Mouse (Mus musculus) heart, postnatal 4 days (tissue): ENCODE results near the gene Amotl2. TPM values are rescaled to one million over a fixed set of nuclear protein-coding genes. Genes with fewer than 3 reads are reported as not detected.

Experiments
- DNase-seq: peaks from one replicate; pipeline ENCODE4 v3.0.0; 2021
- total RNA-seq, 2 experiments: library from RNA; stranded (reverse); gene quantifications; 2 replicates each; pipeline ENCODE4 v1.2.3; 2021

Gene Amotl2
- total RNA-seq, 2 experiments from 2014 or later = 90.0 to 91.6 TPM

DNA sequence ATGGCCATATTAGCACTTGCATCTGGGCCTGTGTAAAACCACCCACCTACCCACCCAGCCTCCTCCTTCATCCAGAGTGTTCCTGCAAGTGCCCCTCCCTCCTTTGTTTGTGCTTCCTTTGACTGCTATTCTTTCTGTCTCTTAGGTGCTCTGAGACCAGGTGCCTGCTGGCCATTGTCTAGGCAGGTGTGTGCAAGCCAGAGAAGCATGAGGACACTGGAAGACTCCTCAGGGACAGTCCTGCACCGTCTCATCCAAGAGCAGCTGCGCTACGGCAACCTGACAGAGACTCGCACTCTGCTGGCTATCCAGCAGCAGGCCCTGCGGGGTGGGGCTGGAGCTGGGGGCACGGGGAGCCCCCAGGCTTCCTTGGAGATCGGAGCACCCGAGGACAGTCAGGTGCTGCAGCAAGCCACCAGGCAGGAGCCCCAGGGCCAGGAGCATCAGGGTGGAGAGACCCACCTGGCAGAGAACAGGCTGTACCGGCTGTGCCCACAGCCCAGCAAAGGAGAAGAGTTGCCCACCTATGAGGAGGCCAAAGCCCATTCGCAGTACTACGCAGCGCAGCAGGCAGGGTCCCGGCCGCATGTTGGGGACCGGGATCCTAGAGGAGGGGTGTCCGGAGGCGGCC is 3.6 kb downstream of the Amotl2 start:
- DNase-seq = no peak

DNA sequence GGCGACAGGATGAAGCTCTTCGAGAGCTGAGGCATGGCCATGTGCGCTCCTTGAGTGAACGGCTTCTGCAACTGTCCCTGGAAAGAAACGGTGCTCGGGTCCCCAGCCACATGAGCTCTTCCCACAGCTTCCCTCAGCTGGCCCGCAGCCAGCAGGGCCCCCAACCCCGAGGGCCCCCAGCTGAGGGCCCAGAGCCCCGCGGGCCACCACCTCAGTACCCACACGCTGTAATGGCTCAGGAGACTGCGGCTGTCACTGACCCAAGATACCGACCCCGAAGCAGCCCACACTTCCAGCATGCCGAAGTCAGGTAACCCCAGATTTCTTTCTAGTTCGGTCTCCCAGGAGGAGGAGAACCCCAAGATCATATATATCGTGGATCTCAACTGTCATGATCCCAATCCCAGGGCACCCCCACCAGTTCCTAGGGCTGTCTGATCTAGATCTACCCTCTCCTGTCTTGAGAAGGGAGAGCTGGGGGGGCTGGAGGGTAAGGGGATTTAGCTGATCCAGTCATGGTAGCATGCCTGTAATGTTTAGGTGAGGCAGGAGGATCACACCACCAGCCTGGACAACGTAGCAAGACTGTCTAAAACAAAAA is 4.2 kb downstream of the Amotl2 start:
- no peak for DNase-seq

GRCm38 (mm10) chr9:102721406-102721978 is 5.0 kb downstream of the Amotl2 start:
- DNase-seq = no peak

DNA sequence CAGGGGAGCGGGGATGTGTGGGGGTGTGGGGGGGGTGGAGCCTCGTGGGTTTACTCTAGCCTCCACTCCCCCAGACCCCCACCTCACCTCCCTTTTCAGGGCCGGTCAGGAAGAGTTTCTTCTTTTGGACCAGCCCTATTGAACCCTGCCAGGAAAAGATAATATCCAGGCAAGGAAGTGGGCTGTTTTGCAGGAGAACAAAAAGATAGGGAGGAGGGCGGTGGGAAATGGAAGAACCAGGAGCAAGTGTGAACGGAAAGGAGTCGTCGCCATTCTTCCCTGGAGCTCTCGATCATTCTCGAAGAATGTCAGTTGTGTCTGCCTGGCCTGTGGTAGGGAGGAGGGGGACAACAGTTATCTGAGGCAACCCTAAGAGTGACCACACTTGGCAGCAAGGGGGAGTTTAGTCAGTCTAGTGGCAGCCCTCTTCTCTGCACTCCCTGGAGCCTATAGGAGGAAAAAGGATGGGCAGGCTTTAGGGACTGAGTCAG is 5.6 kb downstream of the Amotl2 start:
- peak; percentile 43 for DNase-seq

DNA sequence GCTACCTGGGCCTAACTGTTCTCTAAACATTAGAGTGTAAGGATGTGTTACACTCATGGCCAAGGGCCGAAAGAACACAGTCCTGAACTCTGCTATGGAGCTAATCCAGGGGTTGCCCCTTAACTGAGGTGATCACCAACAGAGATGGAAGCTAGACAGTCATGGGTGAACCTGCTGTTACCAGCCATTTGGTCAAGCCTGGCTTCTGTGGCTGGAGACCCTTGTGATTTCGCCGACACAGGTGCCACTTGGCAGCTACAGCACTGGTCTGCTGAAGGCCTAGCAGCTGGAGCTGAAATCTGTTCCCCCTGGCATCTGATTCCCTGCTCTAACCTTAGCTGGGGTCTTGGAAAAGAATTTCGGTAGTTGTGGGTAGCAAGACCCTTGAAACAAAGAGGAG is 6.3 kb downstream of the Amotl2 start:
- DNase-seq = no peak

DNA sequence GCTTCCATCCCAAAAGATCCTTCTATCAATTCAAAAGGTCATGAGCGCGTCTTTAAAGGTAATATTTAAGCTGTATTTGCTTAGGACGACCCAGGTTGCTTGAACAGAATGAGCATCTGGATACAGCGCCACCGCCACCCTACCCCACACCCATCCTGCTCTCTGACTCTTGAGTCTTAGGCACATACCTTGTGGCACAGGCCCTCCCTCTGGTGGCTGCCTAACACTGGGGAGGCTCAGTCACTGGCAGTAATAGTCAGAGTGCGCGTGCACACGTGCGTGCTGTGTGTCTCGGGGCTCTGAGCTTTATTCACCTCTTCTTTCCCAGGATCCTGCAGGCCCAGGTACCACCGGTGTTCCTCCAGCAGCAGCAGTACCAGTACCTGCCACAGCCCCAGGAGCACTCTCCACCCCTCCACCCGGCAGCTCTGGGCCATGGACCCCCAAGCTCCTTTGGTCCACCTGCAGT is 6.8 kb downstream of the Amotl2 start:
- DNase-seq = peak; percentile 19

- DNase-seq = peak; percentile 73
Measured at GRCm38 (mm10) chr9:102723990-102724461, 7.6 kb downstream of the Amotl2 start.

GRCm38 (mm10) chr9:102724942-102725341 is 8.5 kb downstream of the Amotl2 start:
- DNase-seq = peak; percentile 7

- DNase-seq = peak; percentile 92
Measured at GRCm38 (mm10) chr9:102725958-102726654, 9.6 kb downstream of the Amotl2 start.

GRCm38 (mm10) chr9:102726811-102727210 is 10.3 kb downstream of the Amotl2 start:
- no peak for DNase-seq

- DNase-seq = no peak
Measured at GRCm38 (mm10) chr9:102727662-102728468, 11.4 kb downstream of the Amotl2 start.

- DNase-seq = no peak
Measured at GRCm38 (mm10) chr9:102728469-102728747, 11.9 kb downstream of the Amotl2 start.

DNA sequence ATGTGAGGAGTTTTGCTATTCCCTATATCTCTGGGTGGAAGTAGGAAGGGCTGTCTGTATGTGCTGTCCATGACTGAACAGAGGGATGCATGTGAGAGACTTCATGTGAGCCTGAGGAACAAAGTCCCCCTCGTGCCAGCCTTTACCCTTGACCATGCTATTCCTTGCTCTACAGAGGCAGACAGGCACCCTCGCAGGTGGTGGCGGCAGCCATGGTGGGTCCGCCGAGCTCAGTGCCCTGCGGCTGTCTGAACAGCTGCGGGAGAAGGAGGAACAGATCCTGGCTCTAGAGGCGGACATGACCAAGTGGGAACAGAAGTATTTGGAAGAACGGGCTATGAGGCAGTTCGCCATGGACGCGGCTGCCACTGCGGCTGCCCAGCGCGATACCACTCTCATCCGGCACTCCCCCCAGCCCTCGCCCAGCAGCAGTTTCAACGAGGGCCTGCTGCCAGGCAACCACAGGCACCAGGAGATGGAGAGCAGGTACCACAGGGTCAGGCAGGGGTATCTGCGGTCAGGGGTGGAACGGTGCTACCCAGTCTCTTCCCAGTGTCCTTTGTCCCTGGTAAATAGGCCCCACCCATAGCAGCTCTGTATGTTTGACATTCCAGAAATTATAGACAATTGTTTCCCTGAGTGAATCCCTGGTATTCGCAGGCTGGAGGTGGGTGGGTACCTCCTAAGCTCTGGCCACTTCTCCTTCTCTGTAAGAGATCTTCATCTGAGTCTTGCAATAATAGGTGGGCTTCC is 12.8 kb downstream of the Amotl2 start:
- no peak for DNase-seq

- DNase-seq = no peak
Measured at GRCm38 (mm10) chr9:102729876-102730413, 13.5 kb downstream of the Amotl2 start.

- no peak for DNase-seq
Measured at GRCm38 (mm10) chr9:102731044-102731471, 14.6 kb downstream of the Amotl2 start.

- no peak for DNase-seq
Measured at GRCm38 (mm10) chr9:102731574-102732175, 15.2 kb downstream of the Amotl2 start.

GRCm38 (mm10) chr9:102732326-102732865 is 15.9 kb downstream of the Amotl2 start:
- DNase-seq = no peak

- DNase-seq = no peak
Measured at GRCm38 (mm10) chr9:102733459-102733858, 17.0 kb downstream of the Amotl2 start.

GRCm38 (mm10) chr9:102733999-102734738 is 17.7 kb downstream of the Amotl2 start:
- no peak for DNase-seq

DNA sequence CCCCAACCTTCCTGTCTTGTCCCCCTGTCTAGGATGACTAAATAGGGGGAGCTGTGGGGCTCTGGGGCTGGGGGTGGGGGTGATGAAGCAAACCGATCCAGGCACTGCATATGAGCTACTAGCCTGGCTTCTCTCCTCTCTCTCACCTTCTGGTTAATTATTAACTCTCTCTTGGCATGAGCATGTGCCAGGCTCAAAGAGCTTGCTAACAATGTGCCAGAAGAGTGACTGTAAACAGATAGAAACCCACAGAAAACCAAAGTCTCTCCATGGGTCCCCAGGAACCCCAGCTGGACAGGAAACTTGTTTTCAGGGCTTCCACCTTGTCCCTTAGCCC is 18.2 kb downstream of the Amotl2 start:
- DNase-seq = no peak
